Mouse (Mus musculus): ENCODE measurements around the gene Slc39a8.

Gene Slc39a8

DNA sequence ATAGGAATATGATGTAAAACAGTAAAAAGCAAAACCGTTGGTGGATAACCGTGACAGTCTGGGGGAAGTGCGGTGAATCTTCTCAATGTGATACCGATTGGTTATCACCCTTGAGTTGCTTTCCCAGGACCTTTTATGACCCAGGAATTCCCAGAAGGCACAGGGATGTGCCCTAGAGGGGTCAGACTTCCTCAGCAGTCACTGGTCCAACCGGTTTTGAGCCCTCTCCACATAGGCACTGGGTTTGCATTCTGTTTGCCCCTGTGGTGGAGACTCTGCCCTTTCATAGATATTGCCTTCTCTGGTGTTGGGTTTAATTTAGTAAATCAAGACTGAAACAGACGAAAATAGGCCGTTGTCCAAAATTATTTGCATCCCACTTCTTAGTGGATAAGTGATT is 20.8 kb downstream of the Slc39a8 start:
- no peak for DNase-seq (ENCODE audit: low spot score in 2 of 2)

DNA sequence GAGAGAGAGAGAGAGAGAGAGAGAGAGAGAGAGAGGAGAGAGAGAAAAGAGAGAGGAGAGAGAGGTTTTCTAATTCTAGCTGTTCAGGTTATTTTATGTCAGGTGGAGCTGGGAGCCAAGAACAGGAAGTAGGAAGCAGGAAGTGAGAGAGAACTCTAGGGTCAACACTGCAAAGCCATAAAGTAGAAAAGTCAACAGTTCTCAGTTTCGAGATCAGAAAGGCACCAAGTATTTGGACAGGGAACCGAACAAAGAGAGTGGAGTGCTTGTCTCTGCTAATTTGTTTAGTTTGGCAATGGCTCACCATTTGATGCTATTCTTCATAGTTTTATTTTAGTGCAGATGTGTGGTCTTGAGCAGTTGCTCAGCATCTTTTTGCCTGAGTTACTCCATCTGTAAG is 26.5 kb downstream of the Slc39a8 start:
- no peak for DNase-seq (ENCODE audit: low spot score in 2 of 2)

GRCm38 (mm10) chr3:135853604-135854297 is 28.7 kb downstream of the Slc39a8 start:
- no peak for DNase-seq (ENCODE audit: low spot score in 2 of 2)

- no peak for DNase-seq (ENCODE audit: low spot score in 2 of 2)
These were observed 29.4 kb downstream of the Slc39a8 start for GRCm38 (mm10) chr3:135854298-135854984.

- no peak for DNase-seq (ENCODE audit: low spot score in 2 of 2)
These were observed 29.9 kb downstream of the Slc39a8 start for GRCm38 (mm10) chr3:135854985-135855340.

DNA sequence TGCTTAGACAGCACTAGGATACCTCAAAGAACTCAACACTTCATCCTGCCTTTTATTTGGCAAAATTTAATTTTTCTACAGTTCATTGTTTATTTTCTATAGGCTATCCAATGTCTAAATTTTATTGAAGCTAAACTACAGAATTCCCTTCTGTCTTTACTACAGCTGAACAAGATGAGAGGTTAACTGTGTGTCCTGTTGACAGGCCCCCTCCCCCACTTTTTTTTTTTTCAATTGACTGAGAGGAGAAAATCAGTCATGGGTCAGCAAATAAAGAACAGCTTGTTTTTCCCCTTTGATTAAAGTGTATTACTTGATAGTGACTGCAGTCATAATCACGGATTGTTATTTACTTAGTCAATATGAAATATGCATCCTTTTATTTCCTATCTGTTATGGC is 31.2 kb downstream of the Slc39a8 start:
- DNase-seq (ENCODE audit: low spot score in 2 of 2), result no peak

- no peak for DNase-seq (ENCODE audit: low spot score in 2 of 2)
These were observed 32.1 kb downstream of the Slc39a8 start for GRCm38 (mm10) chr3:135857134-135857533.

- DNase-seq (ENCODE audit: low spot score in 2 of 2), result peak; percentile 46 to 49
These were observed 34.4 kb downstream of the Slc39a8 start for GRCm38 (mm10) chr3:135859431-135859830.

DNA sequence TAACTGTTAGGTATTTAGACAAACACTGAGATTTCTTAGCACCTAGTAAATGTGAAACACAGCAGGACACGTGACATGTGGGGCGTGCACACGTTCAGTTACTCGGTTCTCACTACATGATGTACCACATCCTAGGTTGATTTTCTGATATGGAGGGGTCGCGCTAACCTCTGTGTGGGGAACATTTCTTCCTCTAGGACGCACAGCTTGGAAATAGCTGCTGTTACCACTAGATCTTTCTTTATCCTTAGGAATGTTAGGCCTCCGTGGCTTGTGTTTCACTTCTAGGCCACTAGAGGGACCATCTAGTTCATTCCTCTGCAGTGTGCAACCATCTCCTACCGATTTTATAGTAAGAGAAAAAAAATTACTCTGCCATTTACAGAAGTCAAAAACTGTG is 37.7 kb downstream of the Slc39a8 start:
- DNase-seq (ENCODE audit: low spot score in 2 of 2), result peak; percentile 42 to 72

GRCm38 (mm10) chr3:135869041-135869440 is 44.0 kb downstream of the Slc39a8 start:
- DNase-seq (ENCODE audit: low spot score in 2 of 2), result no peak

- no peak for DNase-seq (ENCODE audit: low spot score in 2 of 2)
These were observed 47.2 kb downstream of the Slc39a8 start for GRCm38 (mm10) chr3:135872325-135872724.

DNA sequence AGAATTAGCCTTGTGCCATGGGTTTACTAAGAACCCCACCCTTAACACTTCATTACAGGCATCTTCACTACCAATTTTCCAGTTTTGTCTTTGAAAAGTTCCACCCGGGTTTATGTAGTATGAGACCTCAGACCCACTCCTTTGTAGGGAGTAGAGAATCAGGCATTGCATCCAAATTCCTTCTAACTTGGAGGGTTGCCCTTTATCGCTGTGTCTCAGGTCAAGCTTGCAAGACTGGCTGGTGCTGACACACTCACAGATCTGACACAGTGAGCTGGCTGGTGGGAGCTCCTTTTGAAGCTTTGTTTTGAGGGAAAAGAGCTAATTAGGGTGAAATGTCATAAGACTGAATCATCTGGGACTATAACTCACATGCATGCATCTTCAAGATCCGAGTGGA is 48.5 kb downstream of the Slc39a8 start:
- DNase-seq (ENCODE audit: low spot score in 2 of 2), result no peak

GRCm38 (mm10) chr3:135878048-135878447 is 53.0 kb downstream of the Slc39a8 start:
- DNase-seq (ENCODE audit: low spot score in 2 of 2), result no peak

DNA sequence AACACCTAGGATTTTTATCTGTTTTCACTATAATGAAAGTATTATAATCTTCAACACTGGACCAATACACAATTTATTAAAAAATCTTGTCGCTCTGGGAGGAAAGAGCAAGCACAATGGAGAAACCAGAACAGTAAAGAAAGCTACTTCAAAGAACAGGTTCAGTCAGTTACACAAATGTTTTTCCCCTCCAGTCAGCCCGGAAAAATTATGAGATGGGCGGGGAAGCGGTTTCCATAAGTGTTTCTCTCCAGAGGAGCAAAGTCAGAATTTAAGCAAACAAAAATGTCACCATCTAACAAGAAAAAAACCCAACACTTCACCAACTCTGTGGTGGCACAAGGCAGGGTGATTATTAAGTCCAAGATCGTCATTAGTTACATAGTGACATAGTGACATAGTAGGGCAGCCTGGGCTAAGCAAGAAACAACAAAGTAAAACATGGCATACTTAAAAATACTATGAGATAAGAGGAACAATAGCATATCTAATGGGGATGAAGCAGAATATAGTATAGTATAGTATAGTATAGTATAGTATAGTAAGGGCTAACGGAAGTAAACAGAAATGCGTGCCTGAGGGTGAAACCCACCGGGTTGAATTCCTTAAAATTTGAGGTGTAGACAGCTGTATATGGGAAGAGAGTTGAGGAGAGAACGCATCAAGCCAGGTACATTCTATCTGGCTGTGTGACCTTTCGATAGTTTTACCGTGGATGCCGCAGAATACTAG is 61.0 kb downstream of the Slc39a8 start:
- DNase-seq (ENCODE audit: low spot score in 2 of 2), result no peak

DNA sequence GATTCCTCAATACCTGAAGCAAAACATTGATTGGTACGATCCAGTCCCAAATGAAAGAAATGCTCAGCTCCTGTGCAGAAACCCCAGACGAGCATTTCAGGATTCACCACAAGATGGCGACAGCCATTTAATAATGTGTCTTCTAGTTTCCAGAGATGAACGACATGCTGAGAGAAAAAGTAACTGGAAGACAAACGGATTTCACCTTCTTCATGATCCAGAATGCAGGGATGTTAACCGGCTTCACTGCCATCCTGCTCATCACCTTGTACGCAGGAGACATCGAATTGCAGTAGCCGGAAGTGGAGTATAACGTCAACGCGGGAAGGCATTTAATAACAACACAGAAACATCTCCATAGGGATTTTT is 61.6 kb downstream of the Slc39a8 start:
- DNase-seq (ENCODE audit: low spot score in 2 of 2), result peak; percentile 47 to 94

GRCm38 (mm10) chr3:135887033-135887855 is 62.2 kb downstream of the Slc39a8 start:
- DNase-seq (ENCODE audit: low spot score in 2 of 2), result no peak

GRCm38 (mm10) chr3:135887856-135888155 is 62.7 kb downstream of the Slc39a8 start:
- no peak for DNase-seq (ENCODE audit: low spot score in 2 of 2)

- DNase-seq (ENCODE audit: low spot score in 2 of 2), result no peak
These were observed 64.3 kb downstream of the Slc39a8 start for GRCm38 (mm10) chr3:135889401-135889800.

GRCm38 (mm10) chr3:135903366-135903765 is 78.3 kb downstream of the Slc39a8 start:
- DNase-seq (ENCODE audit: low spot score in 2 of 2), result no peak

GRCm38 (mm10) chr3:135904881-135905280 is 79.8 kb downstream of the Slc39a8 start:
- DNase-seq (ENCODE audit: low spot score in 2 of 2), result no peak

- no peak for DNase-seq (ENCODE audit: low spot score in 2 of 2)
These were observed 80.7 kb downstream of the Slc39a8 start for GRCm38 (mm10) chr3:135905729-135906128.

DNA sequence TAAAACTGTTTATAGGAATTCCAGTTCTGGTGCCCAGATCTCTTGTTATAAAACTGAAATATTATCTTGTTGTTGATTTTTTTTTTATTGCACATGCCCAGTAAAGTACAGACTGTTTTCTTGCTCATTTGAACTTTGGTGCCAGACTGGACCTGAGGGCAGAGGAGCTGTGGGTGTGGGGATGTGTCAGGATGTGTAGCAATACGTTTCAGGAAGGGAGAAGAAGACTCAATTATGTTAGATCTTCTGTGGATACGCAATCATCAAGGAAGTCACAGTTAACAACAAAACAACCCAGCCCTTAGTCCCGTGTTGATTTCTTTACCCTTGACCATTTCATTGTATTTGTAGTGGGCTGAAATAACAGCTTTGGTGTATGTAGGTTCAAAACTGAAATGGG is 81.9 kb downstream of the Slc39a8 start:
- DNase-seq (ENCODE audit: low spot score in 2 of 2), result no peak

All from left cerebral cortex, adult 9 months (tissue).